Mouse (Mus musculus): ENCODE results near the gene Zfp277. TPM values are rescaled to one million over a fixed set of nuclear protein-coding genes. Genes with fewer than 3 reads are reported as not detected.

Gene Zfp277
- polyA plus RNA-seq, 1 experiment: 19.4 TPM

DNA sequence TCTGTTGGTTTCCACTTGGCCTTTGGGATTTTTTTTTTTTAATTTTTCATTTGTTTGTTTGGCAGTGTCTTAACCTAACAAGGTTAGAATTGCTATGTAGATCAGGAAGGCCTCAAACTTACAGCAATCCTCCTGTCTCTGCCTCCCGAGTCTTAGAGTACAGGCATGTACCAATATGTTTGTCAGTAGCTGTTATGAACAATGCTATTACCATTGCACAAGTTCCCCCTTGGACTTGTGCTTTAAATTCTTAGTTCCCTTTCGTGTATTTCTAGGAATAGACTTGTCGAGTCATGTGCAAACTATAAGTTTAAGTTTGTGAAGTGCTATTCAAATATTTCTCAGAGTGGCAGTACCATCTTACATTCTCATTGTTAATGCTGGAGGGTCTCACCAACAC, 168.1 kb downstream of the Zfp277 start:
- no peak overlapping the region for H3K27ac ChIP-seq (ENCODE audit: insufficient read depth, low read length)
- TF ChIP-seq POLR2A (IDR thresholded peaks at IDR 0.05; ENCODE audit: extremely low read depth, insufficient read depth, low read length): no peak
- TF ChIP-seq CTCF (IDR thresholded peaks at IDR 0.05; ENCODE audit: extremely low read depth, insufficient read depth, low read length): no peak
- no peaks in the 10 kb centered on the region for H3K4me1 ChIP-seq (ENCODE audit: control insufficient read depth, insufficient read depth, low read length)
- H3K4me3 ChIP-seq (ENCODE audit: insufficient read depth, low read length): no peak overlapping the region

DNA sequence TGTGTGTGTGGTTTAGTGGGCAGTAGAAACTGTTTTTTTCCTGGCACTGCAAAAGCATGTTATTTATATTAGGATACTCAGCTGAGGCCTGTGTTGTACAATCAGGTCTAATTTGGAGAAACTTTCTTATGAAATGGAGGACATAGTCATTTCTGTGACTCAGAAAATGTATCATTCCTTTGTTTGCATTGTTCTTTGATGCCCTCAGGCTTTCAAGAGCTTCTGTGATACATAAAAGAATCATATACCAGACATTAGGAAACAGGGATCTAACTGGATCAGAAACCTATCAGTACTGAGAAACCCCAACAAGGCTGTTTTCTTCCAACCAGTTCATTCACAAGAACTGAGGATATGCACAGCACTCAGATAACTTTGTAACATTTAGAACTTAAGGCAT, 170.8 kb downstream of the Zfp277 start:
- TF ChIP-seq CTCF (IDR thresholded peaks at IDR 0.05; ENCODE audit: extremely low read depth, insufficient read depth, low read length): no peak
- no peak for TF ChIP-seq POLR2A (IDR thresholded peaks at IDR 0.05; ENCODE audit: extremely low read depth, insufficient read depth, low read length)
- Histone ChIP-seq H3K4me1 (ENCODE audit: control insufficient read depth, insufficient read depth, low read length) (no peaks in the 10 kb centered on the region), H3K4me3 (ENCODE audit: insufficient read depth, low read length) (no peak overlapping the region), H3K27ac (ENCODE audit: insufficient read depth, low read length) (no peak overlapping the region)

DNA sequence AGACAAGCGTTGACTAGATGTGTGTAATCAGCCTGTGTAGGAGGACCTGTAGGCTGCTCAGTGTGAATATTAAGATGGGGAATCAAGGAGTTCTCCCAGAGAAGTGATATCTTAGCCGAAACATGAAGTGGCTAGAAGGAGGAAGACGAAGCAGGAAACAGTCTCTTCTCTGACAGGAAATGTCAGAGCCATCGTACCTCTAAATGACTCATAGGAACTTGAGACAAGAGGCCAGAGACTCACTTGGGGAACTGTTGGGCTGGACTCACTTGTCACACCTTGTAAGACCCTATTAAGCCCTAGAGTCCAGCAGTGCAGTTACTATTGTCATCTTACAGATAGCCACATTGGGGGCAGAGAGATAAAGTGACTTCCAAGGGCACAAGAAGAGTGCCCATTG, 172.4 kb downstream of the Zfp277 start:
- Histone ChIP-seq H3K27ac (ENCODE audit: insufficient read depth, low read length) (no peak overlapping the region), H3K4me3 (ENCODE audit: insufficient read depth, low read length) (no peak overlapping the region), H3K4me1 (ENCODE audit: control insufficient read depth, insufficient read depth, low read length) (no peaks in the 10 kb centered on the region)
- TF ChIP-seq POLR2A (IDR thresholded peaks at IDR 0.05; ENCODE audit: extremely low read depth, insufficient read depth, low read length) (no peak), CTCF (IDR thresholded peaks at IDR 0.05; ENCODE audit: extremely low read depth, insufficient read depth, low read length) (no peak)

DNA sequence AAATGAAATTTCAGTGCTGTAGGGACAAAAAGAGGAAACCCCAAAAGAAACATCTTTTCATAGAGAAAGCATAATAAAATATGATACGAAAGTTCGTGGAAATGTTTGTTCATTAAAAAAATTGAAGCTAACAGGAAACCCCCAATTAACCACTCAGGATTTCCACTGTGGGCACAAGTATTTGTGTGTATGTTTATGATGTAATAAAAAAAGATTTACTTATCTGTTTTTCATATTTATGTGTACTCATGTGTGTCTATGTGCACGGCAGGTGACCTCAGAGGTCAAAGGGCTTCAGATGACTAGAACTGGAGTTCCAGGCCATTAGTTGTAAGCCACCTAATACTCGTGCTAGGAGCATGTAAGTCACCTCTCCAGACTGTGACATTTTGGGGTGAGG, 173.0 kb downstream of the Zfp277 start:
- Histone ChIP-seq H3K4me3 (ENCODE audit: insufficient read depth, low read length) (no peak overlapping the region), H3K4me1 (ENCODE audit: control insufficient read depth, insufficient read depth, low read length) (no peaks in the 10 kb centered on the region), H3K27ac (ENCODE audit: insufficient read depth, low read length) (no peak overlapping the region)
- no peak for TF ChIP-seq POLR2A (IDR thresholded peaks at IDR 0.05; ENCODE audit: extremely low read depth, insufficient read depth, low read length)
- no peak for TF ChIP-seq CTCF (IDR thresholded peaks at IDR 0.05; ENCODE audit: extremely low read depth, insufficient read depth, low read length)

DNA sequence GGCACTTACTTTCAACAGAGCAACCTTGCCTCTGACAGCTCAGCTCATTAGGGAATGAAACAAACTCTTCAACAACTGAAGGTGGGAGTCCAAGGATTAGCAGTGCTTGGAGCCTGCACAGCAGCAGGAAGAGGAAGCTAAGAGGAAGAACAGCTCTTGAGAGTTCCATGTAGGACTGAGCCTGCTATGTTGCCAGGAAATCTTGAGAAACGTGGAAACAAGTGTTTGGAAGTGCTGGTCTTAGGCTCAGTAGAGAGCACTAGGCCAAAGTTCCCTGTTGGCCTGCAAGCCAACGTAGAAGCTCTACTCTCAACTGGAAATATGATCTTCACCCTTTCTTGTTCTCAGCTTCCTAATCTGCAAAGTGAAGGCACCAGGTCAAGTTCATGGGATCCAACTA, 177.4 kb downstream of the Zfp277 start:
- Histone ChIP-seq H3K4me3 (ENCODE audit: insufficient read depth, low read length) (no peak overlapping the region), H3K27ac (ENCODE audit: insufficient read depth, low read length) (no peak overlapping the region), H3K4me1 (ENCODE audit: control insufficient read depth, insufficient read depth, low read length) (no peaks in the 10 kb centered on the region)
- TF ChIP-seq POLR2A (IDR thresholded peaks at IDR 0.05; ENCODE audit: extremely low read depth, insufficient read depth, low read length) (no peak), CTCF (IDR thresholded peaks at IDR 0.05; ENCODE audit: extremely low read depth, insufficient read depth, low read length) (no peak)

Other genes with a start within 250 kb of the Zfp277 start
- gene Lsmem1, start 246.4 kb downstream of the Zfp277 start, polyA plus RNA-seq (2012; rRNA removed): 0.81 and 0.86 TPM in 2 replicates
- 69.2 and 70.4 TPM in 2 replicates for gene Ifrd1, start 197.4 kb downstream of the Zfp277 start, polyA plus RNA-seq (2012; rRNA removed)
- 41.2 and 45.0 TPM in 2 replicates for gene Dock4, start 50 bp upstream of the Zfp277 start, polyA plus RNA-seq (2012; rRNA removed)